Mouse (Mus musculus): ENCODE data around the gene Psmc1.

Gene Psmc1

GRCm38 (mm10) chr12:100124913-100125798, 15.2 kb downstream of the Psmc1 start:
- DNase-seq (ENCODE audit: low read depth, low spot score): no peak

GRCm38 (mm10) chr12:100126968-100127865, 17.3 kb downstream of the Psmc1 start:
- no peak for DNase-seq (ENCODE audit: low read depth, low spot score)

GRCm38 (mm10) chr12:100127866-100128480, 18.0 kb downstream of the Psmc1 start:
- no peak for DNase-seq (ENCODE audit: low read depth, low spot score)

GRCm38 (mm10) chr12:100128522-100128921, 18.6 kb downstream of the Psmc1 start:
- DNase-seq (ENCODE audit: low read depth, low spot score): no peak

GRCm38 (mm10) chr12:100128961-100129360, 19.0 kb downstream of the Psmc1 start:
- DNase-seq (ENCODE audit: low read depth, low spot score): no peak

GRCm38 (mm10) chr12:100131167-100131566, 21.2 kb downstream of the Psmc1 start:
- DNase-seq (ENCODE audit: low read depth, low spot score): no peak

GRCm38 (mm10) chr12:100131655-100132054, 21.7 kb downstream of the Psmc1 start:
- DNase-seq (ENCODE audit: low read depth, low spot score): peak; percentile 74

GRCm38 (mm10) chr12:100134395-100134936, 24.5 kb downstream of the Psmc1 start:
- no peak for DNase-seq (ENCODE audit: low read depth, low spot score)

GRCm38 (mm10) chr12:100135117-100135516, 25.2 kb downstream of the Psmc1 start:
- no peak for DNase-seq (ENCODE audit: low read depth, low spot score)

GRCm38 (mm10) chr12:100142848-100143523, 33.0 kb downstream of the Psmc1 start:
- no peak for DNase-seq (ENCODE audit: low read depth, low spot score)

GRCm38 (mm10) chr12:100143737-100144136, 33.8 kb downstream of the Psmc1 start:
- DNase-seq (ENCODE audit: low read depth, low spot score): no peak

- no peak for DNase-seq (ENCODE audit: low read depth, low spot score)
Observed at GRCm38 (mm10) chr12:100144269-100144668, 34.3 kb downstream of the Psmc1 start.

GRCm38 (mm10) chr12:100152466-100152865, 42.5 kb downstream of the Psmc1 start:
- no peak for DNase-seq (ENCODE audit: low read depth, low spot score)

- DNase-seq (ENCODE audit: low read depth, low spot score): peak; percentile 93
Observed at GRCm38 (mm10) chr12:100159261-100159975, 49.5 kb downstream of the Psmc1 start, which contains the start of gene Nrde2. Gene Nrde2 (minus strand): TSS chr12:100159653.

GRCm38 (mm10) chr12:100164991-100165500, 55.1 kb downstream of the Psmc1 start:
- peak; percentile 82 for DNase-seq (ENCODE audit: low read depth, low spot score)

- peak; percentile 34 for DNase-seq (ENCODE audit: low read depth, low spot score)
Observed at GRCm38 (mm10) chr12:100166177-100166576, 56.2 kb downstream of the Psmc1 start.

GRCm38 (mm10) chr12:100166939-100167338, 57.0 kb downstream of the Psmc1 start:
- DNase-seq (ENCODE audit: low read depth, low spot score): no peak

GRCm38 (mm10) chr12:100167502-100167901, 57.5 kb downstream of the Psmc1 start:
- no peak for DNase-seq (ENCODE audit: low read depth, low spot score)

GRCm38 (mm10) chr12:100167931-100168871, 58.2 kb downstream of the Psmc1 start:
- DNase-seq (ENCODE audit: low read depth, low spot score): peak; percentile 69

All from CD4-positive helper T cell, adult 2 months (primary cell).